Mouse (Mus musculus): ENCODE data around the gene Gm11084. TPM values are rescaled to one million over a fixed set of nuclear protein-coding genes. Genes with fewer than 3 reads are reported as not detected.
"Not testable (repeated sequence)": the region's sequence is repeated elsewhere in the genome, so short reads cannot be mapped to it uniquely, and the experiment has no call there.

The Gm11084 gene
- polyA plus RNA-seq, 1 experiment from 2014 or later = not detected

- peak overlapping the region; percentile 73 for H3K27ac ChIP-seq
- H3K4me3 ChIP-seq = peak overlapping the region; percentile 21
- DNase-seq (ENCODE audit: low spot score) = peak; percentile 48
- peaks cover 36% of the 10 kb centered on the region for H3K4me1 ChIP-seq
- WGBS = 39% methylated on average over 24 of the region's 24 CpGs
- H3K27me3 ChIP-seq (ENCODE audit: low read depth, poor library complexity, severe bottlenecking) = no peaks in the 10 kb centered on the region
- H3K36me3 ChIP-seq = no peaks in the 10 kb centered on the region
- no peaks in the 10 kb centered on the region for H3K9me3 ChIP-seq (replicated peaks)
Observed at GRCm38 (mm10) chr2:73003751-73004717, 17.5 kb upstream of the Gm11084 start.

GRCm38 (mm10) chr2:73003049-73003448 is 16.5 kb upstream of the Gm11084 start:
- WGBS = 50% methylated on average over 12 of the region's 12 CpGs
- no peaks in the 10 kb centered on the region for H3K36me3 ChIP-seq
- no peaks in the 10 kb centered on the region for H3K27me3 ChIP-seq (ENCODE audit: low read depth, poor library complexity, severe bottlenecking)
- H3K4me1 ChIP-seq = peaks cover 36% of the 10 kb centered on the region
- H3K4me3 ChIP-seq = no peak overlapping the region
- peak overlapping the region; percentile 59 for H3K27ac ChIP-seq
- peak; percentile 45 for DNase-seq (ENCODE audit: low spot score)
- H3K9me3 ChIP-seq (replicated peaks) = no peaks in the 10 kb centered on the region

GRCm38 (mm10) chr2:73002451-73002850 is 15.9 kb upstream of the Gm11084 start:
- H3K36me3 ChIP-seq = no peaks in the 10 kb centered on the region
- 91% methylated on average over 6 of the region's 6 CpGs for WGBS
- no peaks in the 10 kb centered on the region for H3K9me3 ChIP-seq (replicated peaks)
- no peak for DNase-seq (ENCODE audit: low spot score)
- no peaks in the 10 kb centered on the region for H3K27me3 ChIP-seq (ENCODE audit: low read depth, poor library complexity, severe bottlenecking)
- peaks cover 36% of the 10 kb centered on the region for H3K4me1 ChIP-seq
- H3K4me3 ChIP-seq = no peak overlapping the region
- no peak overlapping the region for H3K27ac ChIP-seq

- Histone ChIP-seq H3K27me3 (ENCODE audit: low read depth, poor library complexity, severe bottlenecking) (no peaks in the 10 kb centered on the region), H3K9me3 (replicated peaks) (no peaks in the 10 kb centered on the region), H3K36me3 (no peaks in the 10 kb centered on the region), H3K4me3 (no peak overlapping the region), H3K27ac (no peak overlapping the region), H3K4me1 (peaks cover 36% of the 10 kb centered on the region)
- no peak for DNase-seq (ENCODE audit: low spot score)
- WGBS = 95% methylated on average over 5 of the region's 5 CpGs
Observed at GRCm38 (mm10) chr2:73001994-73002393, 15.5 kb upstream of the Gm11084 start.

- WGBS = 76% methylated on average over 8 of the region's 8 CpGs
- Histone ChIP-seq H3K27me3 (ENCODE audit: low read depth, poor library complexity, severe bottlenecking) (no peaks in the 10 kb centered on the region), H3K4me1 (peaks cover 35% of the 10 kb centered on the region), H3K27ac (no peak overlapping the region), H3K4me3 (no peak overlapping the region), H3K36me3 (no peaks in the 10 kb centered on the region), H3K9me3 (replicated peaks) (no peaks in the 10 kb centered on the region)
- no peak for DNase-seq (ENCODE audit: low spot score)
Observed at GRCm38 (mm10) chr2:73000194-73000593, 13.7 kb upstream of the Gm11084 start.

GRCm38 (mm10) chr2:72997586-72997985 is 11.1 kb upstream of the Gm11084 start:
- Histone ChIP-seq H3K27ac (no peak overlapping the region), H3K9me3 (replicated peaks) (no peaks in the 10 kb centered on the region), H3K4me3 (no peak overlapping the region), H3K27me3 (ENCODE audit: low read depth, poor library complexity, severe bottlenecking) (no peaks in the 10 kb centered on the region), H3K36me3 (no peaks in the 10 kb centered on the region), H3K4me1 (peaks cover 11% of the 10 kb centered on the region)
- WGBS = 91% methylated on average over 4 of the region's 4 CpGs
- no peak for DNase-seq (ENCODE audit: low spot score)

- no peaks in the 10 kb centered on the region for H3K27me3 ChIP-seq (ENCODE audit: low read depth, poor library complexity, severe bottlenecking)
- H3K4me3 ChIP-seq = no peak overlapping the region
- peaks cover 9% of the 10 kb centered on the region for H3K4me1 ChIP-seq
- DNase-seq (ENCODE audit: low spot score) = no peak
- 0 out of 2 replicates have a peak overlapping the region, but pooled peaks have one; percentile 4 for H3K27ac ChIP-seq
- no peaks in the 10 kb centered on the region for H3K9me3 ChIP-seq (replicated peaks)
- H3K36me3 ChIP-seq = no peaks in the 10 kb centered on the region
- 71% methylated on average over 9 of the region's 9 CpGs for WGBS
Observed at GRCm38 (mm10) chr2:72996808-72997378, 10.4 kb upstream of the Gm11084 start.

GRCm38 (mm10) chr2:72995346-72996097 is 9.0 kb upstream of the Gm11084 start:
- Histone ChIP-seq H3K36me3 (no peaks in the 10 kb centered on the region), H3K27ac (peak overlapping the region; percentile 54; the same call in 1 of the 2 replicates), H3K9me3 (replicated peaks) (no peaks in the 10 kb centered on the region), H3K4me1 (peaks cover 9% of the 10 kb centered on the region), H3K4me3 (no peak overlapping the region), H3K27me3 (ENCODE audit: low read depth, poor library complexity, severe bottlenecking) (no peaks in the 10 kb centered on the region)
- 58% methylated on average over 9 of the region's 9 CpGs for WGBS
- no peak for DNase-seq (ENCODE audit: low spot score)

GRCm38 (mm10) chr2:72994165-72994564 is 7.6 kb upstream of the Gm11084 start:
- 70% methylated on average over 2 of the region's 2 CpGs for WGBS
- no peaks in the 10 kb centered on the region for H3K27me3 ChIP-seq (ENCODE audit: low read depth, poor library complexity, severe bottlenecking)
- DNase-seq (ENCODE audit: low spot score) = no peak
- peaks cover 9% of the 10 kb centered on the region for H3K4me1 ChIP-seq
- H3K27ac ChIP-seq = no peak overlapping the region
- peaks cover 5% of the 10 kb centered on the region for H3K36me3 ChIP-seq
- no peaks in the 10 kb centered on the region for H3K9me3 ChIP-seq (replicated peaks)
- no peak overlapping the region for H3K4me3 ChIP-seq

- Histone ChIP-seq H3K9me3 (replicated peaks) (no peaks in the 10 kb centered on the region), H3K36me3 (peaks cover 11% of the 10 kb centered on the region), H3K4me1 (peaks cover 9% of the 10 kb centered on the region), H3K27me3 (ENCODE audit: low read depth, poor library complexity, severe bottlenecking) (no peaks in the 10 kb centered on the region), H3K4me3 (no peak overlapping the region), H3K27ac (no peak overlapping the region)
- no peak for DNase-seq (ENCODE audit: low spot score)
- 95% methylated on average over 17 of the region's 17 CpGs for WGBS
Observed at GRCm38 (mm10) chr2:72992497-72992896, 6.0 kb upstream of the Gm11084 start.

- WGBS = 95% methylated on average over 9 of the region's 9 CpGs
- Histone ChIP-seq H3K36me3 (peaks cover 11% of the 10 kb centered on the region), H3K4me1 (peaks cover 14% of the 10 kb centered on the region)
- not testable (repeated sequence) for H3K27me3 ChIP-seq (ENCODE audit: low read depth, poor library complexity, severe bottlenecking); H3K4me3 ChIP-seq; DNase-seq (ENCODE audit: low spot score); H3K9me3 ChIP-seq (replicated peaks); H3K27ac ChIP-seq
Observed at GRCm38 (mm10) chr2:72988945-72989344, 2.4 kb upstream of the Gm11084 start.

GRCm38 (mm10) chr2:72985516-72985915 is 1.0 kb downstream of the Gm11084 start:
- Histone ChIP-seq H3K27me3 (ENCODE audit: low read depth, poor library complexity, severe bottlenecking) (no peaks in the 10 kb centered on the region), H3K4me1 (peaks cover 17% of the 10 kb centered on the region), H3K4me3 (no peak overlapping the region), H3K9me3 (replicated peaks) (no peaks in the 10 kb centered on the region), H3K27ac (no peak overlapping the region), H3K36me3 (peaks cover 15% of the 10 kb centered on the region)
- WGBS = 52% methylated on average over 1 of the region's 1 CpGs
- no peak for DNase-seq (ENCODE audit: low spot score)

Measured in limb, embryonic 10.5 days (tissue).